Mouse (Mus musculus) adrenal gland, adult 8-10 months (tissue): ENCODE data around the gene Bcl9l. TPM values are rescaled to one million over a fixed set of nuclear protein-coding genes. Genes with fewer than 3 reads are reported as not detected.

Experiments used
- DNase-seq: peaks from one replicate; pipeline ENCODE4 v3.0.0; 2022
- total RNA-seq, 4 experiments: library from RNA; stranded (reverse); gene quantifications; 2 replicates each; pipeline ENCODE4 v1.2.4; 2022

The Bcl9l gene
- total RNA-seq, 4 experiments from 2014 or later = 48.9 to 76.1 (median 66.7) TPM

- no peak for DNase-seq
Observed at GRCm38 (mm10) chr9:44513610-44514009, 31.0 kb downstream of the Bcl9l start.

GRCm38 (mm10) chr9:44514147-44514546 is 31.5 kb downstream of the Bcl9l start:
- no peak for DNase-seq

- DNase-seq = no peak
Observed at GRCm38 (mm10) chr9:44515131-44515751, 32.6 kb downstream of the Bcl9l start.

- no peak for DNase-seq
Observed at GRCm38 (mm10) chr9:44515891-44516290, 33.3 kb downstream of the Bcl9l start.

- no peak for DNase-seq
Observed at GRCm38 (mm10) chr9:44517368-44517767, 34.7 kb downstream of the Bcl9l start.

GRCm38 (mm10) chr9:44518068-44518467 is 35.4 kb downstream of the Bcl9l start:
- DNase-seq = no peak

- no peak for DNase-seq
Observed at GRCm38 (mm10) chr9:44521927-44522326, 39.3 kb downstream of the Bcl9l start.

GRCm38 (mm10) chr9:44523686-44524085 is 41.1 kb downstream of the Bcl9l start:
- DNase-seq = no peak

GRCm38 (mm10) chr9:44524235-44524826 is 41.7 kb downstream of the Bcl9l start:
- no peak for DNase-seq

GRCm38 (mm10) chr9:44525001-44525400 is 42.4 kb downstream of the Bcl9l start:
- DNase-seq = no peak

GRCm38 (mm10) chr9:44525589-44525988 is 43.0 kb downstream of the Bcl9l start:
- no peak for DNase-seq

- no peak for DNase-seq
Observed at GRCm38 (mm10) chr9:44526337-44527112, 43.9 kb downstream of the Bcl9l start.

- no peak for DNase-seq
Observed at GRCm38 (mm10) chr9:44528340-44528739, 45.7 kb downstream of the Bcl9l start.

- DNase-seq = no peak
Observed at GRCm38 (mm10) chr9:44532991-44533580, 50.5 kb downstream of the Bcl9l start.

- no peak for DNase-seq
Observed at GRCm38 (mm10) chr9:44537625-44538301, 55.1 kb downstream of the Bcl9l start.

- DNase-seq = no peak
Observed at GRCm38 (mm10) chr9:44539816-44540421, 57.3 kb downstream of the Bcl9l start.

GRCm38 (mm10) chr9:44540676-44541075 is 58.1 kb downstream of the Bcl9l start:
- DNase-seq = no peak

GRCm38 (mm10) chr9:44542364-44542763 is 59.7 kb downstream of the Bcl9l start:
- DNase-seq = no peak

- DNase-seq = no peak
Observed at GRCm38 (mm10) chr9:44544986-44545385, 62.4 kb downstream of the Bcl9l start.

GRCm38 (mm10) chr9:44548412-44549152 is 66.0 kb downstream of the Bcl9l start:
- DNase-seq = no peak

GRCm38 (mm10) chr9:44551138-44551537 is 68.5 kb downstream of the Bcl9l start:
- no peak for DNase-seq

GRCm38 (mm10) chr9:44552161-44552560 is 69.5 kb downstream of the Bcl9l start:
- DNase-seq = no peak
